Mouse (Mus musculus) megakaryocyte, adult 5-6 weeks (primary cell): ENCODE data around the gene Igfbp1. TPM values are rescaled to one million over a fixed set of nuclear protein-coding genes. Genes with fewer than 3 reads are reported as not detected.
"Not testable (repeated sequence)": the region's sequence is repeated elsewhere in the genome, so short reads cannot be mapped to it uniquely, and the experiment has no call there.

ENCODE experiments used
- ATAC-seq: 2 replicates; pipeline ENCODE4 v1.8.0; 2016; ENCODE audit warnings: mild to moderate bottlenecking, inconsistent platforms; ENCODE audit not compliant: poor library complexity, severe bottlenecking
- total RNA-seq, 2 experiments: library from RNA; stranded (forward) in 1 of 2; stranded (reverse) in 1 of 2; fragments of 153-499, 151-499 nt in 1 of 2; fragments of 221-1000, 200-1000 nt in 1 of 2; gene quantifications; 2 replicates each; pipeline versions ENCODE4 v1.2.3 to v1.2.4; 2015 to 2017

The Igfbp1 gene
- total RNA-seq, 2 experiments from 2014 or later: not detected

- ATAC-seq: no peak
Measured at GRCm38 (mm10) chr11:7194432-7195311, 2.9 kb upstream of the Igfbp1 start.

DNA sequence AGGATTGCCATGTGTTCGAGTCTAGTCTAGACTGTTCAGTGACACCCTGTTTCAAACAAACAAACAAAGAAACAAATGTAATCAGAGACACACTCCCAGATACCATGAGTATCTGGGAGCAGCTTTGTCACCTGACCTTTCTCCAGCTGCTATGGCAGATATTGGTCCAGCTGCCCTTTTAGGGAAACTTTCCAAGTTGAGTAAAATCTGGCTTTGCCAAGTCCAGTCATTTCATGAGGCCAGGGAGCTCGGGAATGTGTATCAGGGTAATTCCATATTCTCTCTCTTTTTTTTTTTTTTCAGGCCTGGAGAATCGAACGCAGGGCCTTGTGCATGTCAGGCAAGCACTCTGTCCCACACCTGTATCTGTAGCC is 2.3 kb upstream of the Igfbp1 start:
- ATAC-seq: no peak

DNA sequence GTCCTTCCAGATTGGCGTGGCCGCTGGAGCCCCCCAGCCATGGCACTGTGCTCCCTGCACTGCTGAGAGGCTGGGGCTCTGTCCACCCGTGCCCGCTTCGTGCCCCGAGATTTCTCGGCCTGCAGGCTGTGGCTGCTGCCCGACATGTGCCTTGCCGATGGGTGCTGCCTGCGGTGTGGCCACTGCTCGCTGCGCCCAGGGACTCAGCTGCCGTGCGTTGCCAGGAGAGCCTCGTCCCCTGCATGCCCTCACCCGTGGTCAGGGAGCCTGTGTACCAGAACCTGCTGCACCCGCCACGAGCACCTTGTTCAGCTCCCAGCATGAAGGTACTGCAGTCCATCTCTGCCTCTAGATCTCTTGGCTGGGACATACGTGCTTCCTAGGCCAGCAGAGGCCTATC is 424 bp downstream of the Igfbp1 start:
- ATAC-seq: no peak

DNA sequence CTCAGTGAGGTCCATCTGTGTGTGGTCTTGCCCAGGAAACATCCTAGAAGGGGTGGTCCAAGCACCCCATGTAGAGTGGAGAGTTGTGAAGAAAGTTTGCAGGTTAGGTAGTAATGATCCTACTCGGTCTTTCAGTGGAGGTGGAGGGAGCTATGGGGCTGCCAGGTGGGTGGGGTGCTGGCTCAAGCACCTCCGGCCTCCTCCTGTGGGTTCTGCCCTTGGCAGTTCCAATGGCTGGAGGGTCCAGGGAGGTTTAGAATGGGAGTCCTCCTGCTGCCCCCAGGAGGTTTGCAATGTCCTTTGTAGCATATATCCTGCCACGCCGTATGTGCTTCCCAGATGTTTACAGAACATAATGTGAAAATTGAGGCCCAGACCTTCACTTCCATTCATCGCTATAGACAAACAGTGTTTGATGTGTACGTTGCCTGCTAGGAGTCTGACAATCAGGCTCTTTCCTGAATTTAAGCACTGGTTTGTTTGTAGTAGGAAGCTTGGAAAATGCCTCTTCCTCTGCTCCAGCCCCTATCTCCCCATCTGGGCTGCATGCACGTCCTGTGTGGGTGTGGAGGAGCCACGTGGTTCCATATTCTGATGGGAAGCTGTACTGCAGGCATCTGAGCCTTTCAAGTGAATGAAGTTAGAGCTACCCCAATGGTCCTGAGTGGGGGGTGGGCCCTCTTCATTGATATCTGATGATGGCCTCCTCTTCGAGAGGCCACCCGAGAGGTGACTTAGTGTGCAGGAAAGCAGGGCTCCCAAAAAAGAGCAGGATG is 1.1 kb downstream of the Igfbp1 start:
- ATAC-seq: no peak

DNA sequence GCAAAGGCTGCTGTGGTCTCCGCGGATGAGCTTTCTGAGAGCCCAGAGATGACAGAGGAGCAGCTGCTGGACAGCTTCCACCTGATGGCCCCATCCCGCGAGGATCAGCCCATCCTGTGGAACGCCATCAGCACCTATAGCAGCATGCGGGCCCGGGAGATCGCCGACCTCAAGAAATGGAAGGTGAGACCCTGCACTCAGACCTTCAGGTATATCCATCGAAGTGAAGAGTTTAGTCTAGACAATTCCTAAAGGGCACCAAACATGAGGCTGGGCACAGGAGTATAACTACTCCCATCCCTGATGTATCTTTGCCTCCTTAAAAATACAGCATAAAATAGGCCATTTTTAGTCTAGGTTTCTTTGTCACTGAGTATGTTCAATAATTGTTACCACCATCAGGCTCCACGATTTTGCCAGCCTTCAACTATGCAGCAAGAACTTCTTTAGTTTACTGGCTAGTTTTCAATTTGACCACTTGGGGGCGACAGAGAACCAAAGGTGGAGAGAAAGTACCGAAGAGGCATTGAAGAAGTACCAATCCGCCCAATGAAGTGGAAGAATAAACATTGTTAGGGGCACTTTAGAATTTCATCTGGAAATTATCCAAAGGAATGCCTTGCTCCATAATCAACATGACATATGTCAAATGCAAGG is 2.3 kb downstream of the Igfbp1 start:
- no peak for ATAC-seq

DNA sequence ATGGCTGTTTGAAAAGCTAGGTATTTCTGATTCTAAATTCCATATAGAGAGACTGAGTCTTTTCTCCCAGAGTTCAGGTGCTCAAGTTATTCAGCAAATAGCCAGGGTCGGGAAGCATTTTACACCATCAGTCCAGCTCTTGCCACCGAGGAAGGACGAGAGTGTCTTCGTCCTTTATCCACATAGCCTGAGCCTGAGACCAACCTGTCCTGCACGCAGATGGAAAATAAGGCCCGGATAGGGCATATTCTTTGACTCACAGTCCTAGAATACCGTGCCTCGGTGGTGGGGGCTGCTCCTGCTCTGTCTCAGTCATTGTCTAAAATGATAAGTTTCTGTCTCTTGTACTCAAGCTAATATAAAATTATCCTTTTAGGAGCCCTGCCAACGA is 2.8 kb downstream of the Igfbp1 start:
- ATAC-seq: no peak

DNA sequence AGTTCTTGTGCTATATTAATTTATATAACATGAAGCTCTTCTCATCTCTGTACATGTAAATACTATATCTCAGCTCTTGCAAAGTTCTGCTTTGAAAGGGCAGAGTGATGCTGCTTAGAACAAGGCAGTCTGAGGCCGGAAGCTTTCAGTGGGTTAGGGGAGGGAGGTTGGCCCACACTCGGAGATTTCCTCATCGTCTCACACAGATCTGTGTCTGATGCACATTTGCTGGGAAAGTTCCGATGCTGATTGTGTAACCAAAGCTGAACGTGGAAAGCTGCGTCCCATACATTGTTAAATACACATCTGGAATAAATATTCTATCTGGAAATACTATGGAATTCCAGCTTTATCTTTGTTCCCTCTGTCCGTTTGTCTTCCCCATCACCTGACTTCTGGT is 4.6 kb downstream of the Igfbp1 start:
- ATAC-seq: no peak

DNA sequence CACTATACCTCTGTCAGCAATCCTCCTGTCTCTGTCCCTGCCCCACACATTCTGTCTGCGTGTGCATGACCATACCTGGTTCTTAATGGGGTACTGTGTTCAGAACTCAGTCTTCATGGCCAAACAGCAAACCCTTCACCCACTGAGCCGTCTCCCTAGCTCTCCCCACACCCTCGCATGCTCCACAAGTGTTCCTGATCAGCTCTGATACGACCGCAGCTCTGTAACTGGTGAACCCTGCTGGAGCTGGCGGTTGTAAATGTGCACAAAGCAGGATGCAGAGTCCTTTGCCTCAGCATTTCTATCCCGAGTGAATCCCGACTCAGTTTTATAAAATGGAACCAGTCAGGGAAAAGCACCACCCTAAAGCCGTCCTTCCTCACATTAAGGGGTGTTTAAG is 6.3 kb downstream of the Igfbp1 start:
- no peak for ATAC-seq

GRCm38 (mm10) chr11:7210343-7210742 is 12.8 kb downstream of the Igfbp1 start:
- no peak for ATAC-seq

DNA sequence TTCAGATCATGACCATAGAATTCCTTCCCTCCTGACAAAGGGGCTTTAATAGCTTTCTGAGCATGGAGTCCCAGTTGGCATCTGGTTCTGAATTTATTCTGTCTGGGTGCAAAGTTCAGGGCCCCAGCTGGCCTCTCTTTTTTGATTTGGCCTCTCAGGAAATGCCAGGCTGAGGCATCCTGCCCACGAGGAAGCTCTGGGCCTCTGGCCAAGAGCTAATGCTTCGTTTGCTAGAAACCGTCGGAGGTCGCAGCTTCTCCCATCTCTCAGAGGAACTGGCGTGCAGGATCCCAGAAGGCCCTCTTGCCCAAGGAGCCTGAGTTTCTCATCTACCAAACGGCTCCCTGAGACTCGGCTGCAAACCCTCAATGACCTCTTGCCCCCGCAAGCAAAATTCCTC is 13.6 kb downstream of the Igfbp1 start:
- no peak for ATAC-seq

- no peak for ATAC-seq
Measured at GRCm38 (mm10) chr11:7212126-7212798, 14.7 kb downstream of the Igfbp1 start.

GRCm38 (mm10) chr11:7213161-7213500 is 15.5 kb downstream of the Igfbp1 start:
- ATAC-seq: no peak

DNA sequence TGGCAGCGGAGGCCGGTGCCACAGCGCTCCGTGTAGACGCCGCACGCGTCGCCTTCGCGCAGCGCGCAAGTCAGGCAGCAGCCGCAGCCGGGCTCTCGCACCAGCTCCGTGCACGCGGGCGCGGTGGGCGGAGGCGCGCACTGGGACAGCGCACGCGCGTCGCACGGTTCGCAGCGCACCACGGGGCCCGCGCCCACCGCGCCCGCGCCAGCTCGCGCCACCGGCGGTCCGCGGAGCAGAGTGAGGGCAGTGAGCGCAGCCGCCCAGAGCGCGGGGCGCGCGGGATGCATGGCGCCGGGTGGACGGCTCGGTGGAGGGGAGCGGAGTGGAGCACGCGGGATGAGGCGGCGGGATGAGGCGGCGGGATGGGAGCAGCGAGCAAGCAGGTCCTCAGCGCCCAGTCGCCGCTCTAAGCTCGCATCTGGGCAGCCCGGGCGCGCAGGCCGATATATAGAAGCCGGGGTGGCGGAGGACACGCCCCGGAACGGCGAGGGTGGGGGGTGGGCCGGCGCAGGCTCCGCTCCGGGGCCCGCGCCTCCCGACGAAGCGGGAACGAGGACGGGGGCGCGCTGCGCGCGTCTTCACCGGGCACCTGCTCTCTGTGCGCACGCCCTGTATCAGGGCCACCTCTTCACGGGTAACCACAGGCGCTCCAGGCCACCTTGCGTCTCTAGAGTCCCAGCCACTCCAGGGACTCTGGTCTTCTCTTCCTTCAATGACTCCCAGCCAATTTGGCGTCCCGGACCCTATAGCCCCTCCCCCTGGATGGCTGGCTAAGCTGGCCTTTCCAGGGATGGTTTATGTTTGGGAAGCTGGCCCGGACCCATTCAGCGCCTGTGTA is 16.1 kb downstream of the Igfbp1 start, which contains the start of gene Igfbp3:
TSS of gene Igfbp3 (minus strand) at position 423 of the 841 bp plus-strand sequence.
- ATAC-seq: no peak

DNA sequence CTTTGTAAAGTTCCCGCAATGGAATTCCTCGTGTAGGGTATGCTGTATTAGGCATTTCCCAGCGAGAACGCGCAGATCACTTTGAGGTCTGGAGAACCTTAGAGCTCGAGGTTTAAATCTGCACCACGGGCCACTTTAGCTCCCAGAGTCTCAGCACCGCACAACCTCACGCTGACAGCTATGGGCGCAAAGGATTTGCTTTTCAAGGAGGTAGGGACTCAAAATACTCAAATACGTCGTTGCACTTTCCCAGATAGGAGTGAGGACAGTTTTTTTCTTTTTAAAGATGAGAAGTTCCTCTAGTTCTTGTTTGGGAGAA is 16.7 kb downstream of the Igfbp1 start:
- no peak for ATAC-seq

GRCm38 (mm10) chr11:7214761-7215160 is 17.2 kb downstream of the Igfbp1 start:
- no peak for ATAC-seq

- ATAC-seq: no peak
Measured at GRCm38 (mm10) chr11:7215703-7216102, 18.1 kb downstream of the Igfbp1 start.

DNA sequence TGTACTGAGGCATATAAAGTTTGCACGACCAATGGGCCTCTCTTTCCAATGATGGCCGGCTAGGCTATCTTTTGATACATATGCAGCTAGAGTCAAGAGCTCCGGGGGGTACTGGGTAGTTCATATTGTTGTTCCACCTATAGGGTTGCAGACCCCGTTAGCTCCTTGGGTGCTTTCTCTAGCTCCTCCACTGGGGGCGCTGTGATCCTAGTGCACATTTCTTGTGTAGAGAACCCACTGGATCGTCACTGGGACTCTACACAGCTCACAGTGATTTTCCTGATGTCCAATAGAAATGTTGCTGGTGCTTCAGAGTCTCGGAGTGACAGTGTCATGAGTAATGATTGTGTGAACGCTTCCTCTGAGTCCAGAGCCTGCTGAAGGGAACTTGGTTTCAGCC is 24.2 kb downstream of the Igfbp1 start:
- not testable (repeated sequence) for ATAC-seq

GRCm38 (mm10) chr11:7226200-7226599 is 28.6 kb downstream of the Igfbp1 start:
- no peak for ATAC-seq

- ATAC-seq: no peak
Measured at GRCm38 (mm10) chr11:7226810-7227550, 29.4 kb downstream of the Igfbp1 start.

- ATAC-seq: no peak
Measured at GRCm38 (mm10) chr11:7228107-7228506, 30.5 kb downstream of the Igfbp1 start.
